Mouse (Mus musculus): ENCODE results near the gene Sccpdh. TPM values are rescaled to one million over a fixed set of nuclear protein-coding genes. Genes with fewer than 3 reads are reported as not detected.

Sccpdh gene
- polyA plus RNA-seq, 1 experiment from 2014 or later = 85.6 TPM

- no peak overlapping the region for H3K4me2 ChIP-seq (ENCODE audit: low read depth, severe bottlenecking)
- H3K36me3 ChIP-seq (ENCODE audit: control insufficient read depth, insufficient read depth, low read length) = no peaks in the 10 kb centered on the region
- no peak overlapping the region for H3K9ac ChIP-seq (ENCODE audit: low read length)
- H3K27ac ChIP-seq (replicated peaks; ENCODE audit: low read depth, low read length) = no peak overlapping the region
- ATAC-seq (ENCODE audit: insufficient number of reproducible peaks, low FRiP score, low TSS enrichment, low read depth) (no peak), DNase-seq (ENCODE audit: low spot score) (no peak)
- no peak overlapping the region for H3K4me3 ChIP-seq (ENCODE audit: low read depth, low read length)
- WGBS = 88% methylated on average over 10 of the region's 10 CpGs
- no peaks in the 10 kb centered on the region for H3K9me3 ChIP-seq (ENCODE audit: control insufficient read depth, low read length)
- H3K4me1 ChIP-seq (ENCODE audit: control insufficient read depth, insufficient read depth, low read length) = no peaks in the 10 kb centered on the region
- H3K27me3 ChIP-seq (ENCODE audit: control insufficient read depth, insufficient read depth, low read length) = no peaks in the 10 kb centered on the region
Measured at GRCm38 (mm10) chr1:179728661-179729060, 60.7 kb downstream of the Sccpdh start.

- no peak overlapping the region for H3K4me2 ChIP-seq (ENCODE audit: low read depth, severe bottlenecking)
- DNase-seq (ENCODE audit: low spot score) = no peak
- no peaks in the 10 kb centered on the region for H3K9me3 ChIP-seq (ENCODE audit: control insufficient read depth, low read length)
- H3K4me1 ChIP-seq (ENCODE audit: control insufficient read depth, insufficient read depth, low read length) = no peaks in the 10 kb centered on the region
- H3K27me3 ChIP-seq (ENCODE audit: control insufficient read depth, insufficient read depth, low read length) = no peaks in the 10 kb centered on the region
- whole genome bisulfite sequencing = 93% methylated on average over 3 of the region's 3 CpGs
- ATAC-seq (ENCODE audit: insufficient number of reproducible peaks, low FRiP score, low TSS enrichment, low read depth) = no peak
- H3K9ac ChIP-seq (ENCODE audit: low read length) = no peak overlapping the region
- H3K4me3 ChIP-seq (ENCODE audit: low read depth, low read length) = no peak overlapping the region
- no peak overlapping the region for H3K27ac ChIP-seq (replicated peaks; ENCODE audit: low read depth, low read length)
- H3K36me3 ChIP-seq (ENCODE audit: control insufficient read depth, insufficient read depth, low read length) = no peaks in the 10 kb centered on the region
Measured at GRCm38 (mm10) chr1:179731391-179731790, 63.4 kb downstream of the Sccpdh start.

- Histone ChIP-seq H3K4me1 (ENCODE audit: control insufficient read depth, insufficient read depth, low read length) (no peaks in the 10 kb centered on the region), H3K36me3 (ENCODE audit: control insufficient read depth, insufficient read depth, low read length) (no peaks in the 10 kb centered on the region), H3K9me3 (ENCODE audit: control insufficient read depth, low read length) (no peaks in the 10 kb centered on the region), H3K4me2 (ENCODE audit: low read depth, severe bottlenecking) (no peak overlapping the region), H3K9ac (ENCODE audit: low read length) (no peak overlapping the region), H3K27me3 (ENCODE audit: control insufficient read depth, insufficient read depth, low read length) (no peaks in the 10 kb centered on the region), H3K27ac (replicated peaks; ENCODE audit: low read depth, low read length) (no peak overlapping the region), H3K4me3 (ENCODE audit: low read depth, low read length) (no peak overlapping the region)
- ATAC-seq (ENCODE audit: insufficient number of reproducible peaks, low FRiP score, low TSS enrichment, low read depth) = no peak
- 36% methylated on average over 15 of the region's 15 CpGs for WGBS
- DNase-seq (ENCODE audit: low spot score) = peak; percentile 70
Measured at GRCm38 (mm10) chr1:179734500-179735474, 66.8 kb downstream of the Sccpdh start.

- Histone ChIP-seq H3K36me3 (ENCODE audit: control insufficient read depth, insufficient read depth, low read length) (no peaks in the 10 kb centered on the region), H3K9ac (ENCODE audit: low read length) (no peak overlapping the region), H3K4me2 (ENCODE audit: low read depth, severe bottlenecking) (no peak overlapping the region), H3K27me3 (ENCODE audit: control insufficient read depth, insufficient read depth, low read length) (no peaks in the 10 kb centered on the region), H3K9me3 (ENCODE audit: control insufficient read depth, low read length) (no peaks in the 10 kb centered on the region), H3K4me1 (ENCODE audit: control insufficient read depth, insufficient read depth, low read length) (no peaks in the 10 kb centered on the region), H3K27ac (replicated peaks; ENCODE audit: low read depth, low read length) (no peak overlapping the region), H3K4me3 (ENCODE audit: low read depth, low read length) (no peak overlapping the region)
- WGBS = 85% methylated on average over 3 of the region's 3 CpGs
- no peak for ATAC-seq (ENCODE audit: insufficient number of reproducible peaks, low FRiP score, low TSS enrichment, low read depth)
- no peak for DNase-seq (ENCODE audit: low spot score)
Measured at GRCm38 (mm10) chr1:179736483-179736882, 68.5 kb downstream of the Sccpdh start.

Other genes with a start within 250 kb of the Sccpdh start
- gene Smyd3, start 150.2 kb upstream of the Sccpdh start, polyA plus RNA-seq (2014; fragmentation: Nextera tagmentation; extraction: Ambion mirVana) = 22.9 and 25.6 TPM in 2 replicates
- gene Tfb2m, start 121.9 kb upstream of the Sccpdh start, polyA plus RNA-seq (2014; fragmentation: Nextera tagmentation; extraction: Ambion mirVana) = 27.8 and 29.2 TPM in 2 replicates
- gene Cnst, start 121.8 kb upstream of the Sccpdh start, polyA plus RNA-seq (2014; fragmentation: Nextera tagmentation; extraction: Ambion mirVana) = 14.8 and 16.9 TPM in 2 replicates
- gene Kif28, start 77.1 kb downstream of the Sccpdh start, polyA plus RNA-seq (2014; fragmentation: Nextera tagmentation; extraction: Ambion mirVana) = 0.07 and 0.14 TPM in 2 replicates
- 0.23 and 0.24 TPM in 2 replicates for gene Gm10518, start 135.2 kb downstream of the Sccpdh start, polyA plus RNA-seq (2014; fragmentation: Nextera tagmentation; extraction: Ambion mirVana)
- 37.0 and 39.9 TPM in 2 replicates for gene Ahctf1, start 135.5 kb downstream of the Sccpdh start, polyA plus RNA-seq (2014; fragmentation: Nextera tagmentation; extraction: Ambion mirVana)

All from limb, embryonic 11.5 days (tissue).